Mouse (Mus musculus) forebrain, embryonic 14.5 days (tissue): ENCODE measurements around the gene Caap1. TPM values are rescaled to one million over a fixed set of nuclear protein-coding genes. Genes with fewer than 3 reads are reported as not detected.

Experiments
- polyA plus RNA-seq: library from polyadenylated mRNA; unstranded; fragments of >200 nt; fragmentation: Nextera tagmentation; extraction: Ambion mirVana; gene quantifications from 2 replicates; pipeline ENCODE4 v1.2.1, GENCODE M21; 2014

Gene Caap1
- polyA plus RNA-seq, 1 experiment from 2014 or later: 22.8 TPM

Other genes starting within 250 kb of the Caap1 start
- 0.49 and 0.94 TPM in 2 replicates for gene Gm10306, start 250 bp downstream of the Caap1 start, polyA plus RNA-seq
- gene Plaa, start 46.4 kb upstream of the Caap1 start, polyA plus RNA-seq: 69.4 and 75.4 TPM in 2 replicates
- 34.6 and 37.6 TPM in 2 replicates for gene Ift74, start 57.7 kb upstream of the Caap1 start, polyA plus RNA-seq
- gene Lrrc19, start 93.3 kb upstream of the Caap1 start, polyA plus RNA-seq: 0.10 and 0.30 TPM in 2 replicates
- gene Tek, start 182.5 kb upstream of the Caap1 start, polyA plus RNA-seq: 7.7 and 9.9 TPM in 2 replicates